Mouse (Mus musculus): ENCODE data around the gene Acoxl. TPM values are rescaled to one million over a fixed set of nuclear protein-coding genes. Genes with fewer than 3 reads are reported as not detected.

Acoxl gene
- polyA plus RNA-seq, 1 experiment = not detected

GRCm38 (mm10) chr2:127864381-127864780 lies 25.7 kb downstream of the Acoxl start:
- Histone ChIP-seq H3K4me1 (ENCODE audit: control insufficient read depth, insufficient read depth, low read length) (no peaks in the 10 kb centered on the region), H3K27me3 (ENCODE audit: control insufficient read depth, insufficient read depth, low read length) (no peaks in the 10 kb centered on the region), H3K4me3 (replicated peaks; ENCODE audit: insufficient read depth, low read depth, low read length) (no peak overlapping the region), H3K27ac (ENCODE audit: insufficient read depth, low read length) (no peak overlapping the region)
- TF ChIP-seq CTCF (IDR thresholded peaks at IDR 0.05; ENCODE audit: borderline replicate concordance, insufficient read depth, low read depth, low read length) = no peak
- no peak for TF ChIP-seq POLR2A (IDR thresholded peaks at IDR 0.05; ENCODE audit: borderline replicate concordance, insufficient read depth, low read length)
- 83% methylated on average over 4 of the region's 4 CpGs for WGBS
- no peak for DNase-seq

- DNase-seq = no peak
- H3K4me3 ChIP-seq (replicated peaks; ENCODE audit: insufficient read depth, low read depth, low read length) = no peak overlapping the region
- TF ChIP-seq CTCF (IDR thresholded peaks at IDR 0.05; ENCODE audit: borderline replicate concordance, insufficient read depth, low read depth, low read length) = no peak
- TF ChIP-seq POLR2A (IDR thresholded peaks at IDR 0.05; ENCODE audit: borderline replicate concordance, insufficient read depth, low read length) = no peak
- WGBS = 91% methylated on average over 5 of the region's 5 CpGs
- H3K27ac ChIP-seq (ENCODE audit: insufficient read depth, low read length) = no peak overlapping the region
- H3K4me1 ChIP-seq (ENCODE audit: control insufficient read depth, insufficient read depth, low read length) = no peaks in the 10 kb centered on the region
- H3K27me3 ChIP-seq (ENCODE audit: control insufficient read depth, insufficient read depth, low read length) = no peaks in the 10 kb centered on the region
Measured at GRCm38 (mm10) chr2:127881063-127881462, 42.4 kb downstream of the Acoxl start.

- WGBS = 4% methylated on average over 6 of the region's 6 CpGs
- DNase-seq = peak; percentile 65 to 86
- peak; percentile 97 for TF ChIP-seq CTCF (IDR thresholded peaks at IDR 0.05; ENCODE audit: borderline replicate concordance, insufficient read depth, low read depth, low read length)
- no peak for TF ChIP-seq POLR2A (IDR thresholded peaks at IDR 0.05; ENCODE audit: borderline replicate concordance, insufficient read depth, low read length)
- Histone ChIP-seq H3K4me1 (ENCODE audit: control insufficient read depth, insufficient read depth, low read length) (no peaks in the 10 kb centered on the region), H3K27ac (ENCODE audit: insufficient read depth, low read length) (no peak overlapping the region), H3K4me3 (replicated peaks; ENCODE audit: insufficient read depth, low read depth, low read length) (no peak overlapping the region), H3K27me3 (ENCODE audit: control insufficient read depth, insufficient read depth, low read length) (no peaks in the 10 kb centered on the region)
Measured at GRCm38 (mm10) chr2:127889432-127889831, 50.8 kb downstream of the Acoxl start.

- H3K4me3 ChIP-seq (replicated peaks; ENCODE audit: insufficient read depth, low read depth, low read length) = no peak overlapping the region
- TF ChIP-seq CTCF (IDR thresholded peaks at IDR 0.05; ENCODE audit: borderline replicate concordance, insufficient read depth, low read depth, low read length) (no peak), POLR2A (IDR thresholded peaks at IDR 0.05; ENCODE audit: borderline replicate concordance, insufficient read depth, low read length) (no peak)
- H3K4me1 ChIP-seq (ENCODE audit: control insufficient read depth, insufficient read depth, low read length) = no peaks in the 10 kb centered on the region
- WGBS = 92% methylated on average over 5 of the region's 5 CpGs
- H3K27ac ChIP-seq (ENCODE audit: insufficient read depth, low read length) = no peak overlapping the region
- DNase-seq = no peak
- no peaks in the 10 kb centered on the region for H3K27me3 ChIP-seq (ENCODE audit: control insufficient read depth, insufficient read depth, low read length)
Measured at GRCm38 (mm10) chr2:127889979-127890378, 51.3 kb downstream of the Acoxl start.

- TF ChIP-seq POLR2A (IDR thresholded peaks at IDR 0.05; ENCODE audit: borderline replicate concordance, insufficient read depth, low read length) (no peak), CTCF (IDR thresholded peaks at IDR 0.05; ENCODE audit: borderline replicate concordance, insufficient read depth, low read depth, low read length) (no peak)
- peak in 1 of 2 experiments; percentile 9 for DNase-seq
- Histone ChIP-seq H3K27ac (ENCODE audit: insufficient read depth, low read length) (no peak overlapping the region), H3K27me3 (ENCODE audit: control insufficient read depth, insufficient read depth, low read length) (no peaks in the 10 kb centered on the region), H3K4me1 (ENCODE audit: control insufficient read depth, insufficient read depth, low read length) (no peaks in the 10 kb centered on the region), H3K4me3 (replicated peaks; ENCODE audit: insufficient read depth, low read depth, low read length) (no peak overlapping the region)
- WGBS = 69% methylated on average over 8 of the region's 8 CpGs
Measured at GRCm38 (mm10) chr2:127890526-127890925, 51.9 kb downstream of the Acoxl start.

- no peaks in the 10 kb centered on the region for H3K27me3 ChIP-seq (ENCODE audit: control insufficient read depth, insufficient read depth, low read length)
- no peak for DNase-seq
- no peak overlapping the region for H3K27ac ChIP-seq (ENCODE audit: insufficient read depth, low read length)
- no peak for TF ChIP-seq POLR2A (IDR thresholded peaks at IDR 0.05; ENCODE audit: borderline replicate concordance, insufficient read depth, low read length)
- TF ChIP-seq CTCF (IDR thresholded peaks at IDR 0.05; ENCODE audit: borderline replicate concordance, insufficient read depth, low read depth, low read length) = no peak
- WGBS = 82% methylated on average over 3 of the region's 3 CpGs
- no peak overlapping the region for H3K4me3 ChIP-seq (replicated peaks; ENCODE audit: insufficient read depth, low read depth, low read length)
- H3K4me1 ChIP-seq (ENCODE audit: control insufficient read depth, insufficient read depth, low read length) = no peaks in the 10 kb centered on the region
Measured at GRCm38 (mm10) chr2:127891056-127891455, 52.4 kb downstream of the Acoxl start.

GRCm38 (mm10) chr2:127894890-127895289 lies 56.2 kb downstream of the Acoxl start:
- WGBS = 20% methylated on average over 6 of the region's 6 CpGs
- no peaks in the 10 kb centered on the region for H3K4me1 ChIP-seq (ENCODE audit: control insufficient read depth, insufficient read depth, low read length)
- no peak overlapping the region for H3K4me3 ChIP-seq (replicated peaks; ENCODE audit: insufficient read depth, low read depth, low read length)
- no peaks in the 10 kb centered on the region for H3K27me3 ChIP-seq (ENCODE audit: control insufficient read depth, insufficient read depth, low read length)
- no peak for TF ChIP-seq CTCF (IDR thresholded peaks at IDR 0.05; ENCODE audit: borderline replicate concordance, insufficient read depth, low read depth, low read length)
- TF ChIP-seq POLR2A (IDR thresholded peaks at IDR 0.05; ENCODE audit: borderline replicate concordance, insufficient read depth, low read length) = no peak
- no peak for DNase-seq
- no peak overlapping the region for H3K27ac ChIP-seq (ENCODE audit: insufficient read depth, low read length)

GRCm38 (mm10) chr2:127897718-127898117 lies 59.0 kb downstream of the Acoxl start:
- WGBS = 59% methylated on average over 5 of the region's 5 CpGs
- Histone ChIP-seq H3K4me3 (replicated peaks; ENCODE audit: insufficient read depth, low read depth, low read length) (no peak overlapping the region), H3K27ac (ENCODE audit: insufficient read depth, low read length) (no peak overlapping the region), H3K27me3 (ENCODE audit: control insufficient read depth, insufficient read depth, low read length) (no peaks in the 10 kb centered on the region), H3K4me1 (ENCODE audit: control insufficient read depth, insufficient read depth, low read length) (no peaks in the 10 kb centered on the region)
- no peak for TF ChIP-seq POLR2A (IDR thresholded peaks at IDR 0.05; ENCODE audit: borderline replicate concordance, insufficient read depth, low read length)
- no peak for TF ChIP-seq CTCF (IDR thresholded peaks at IDR 0.05; ENCODE audit: borderline replicate concordance, insufficient read depth, low read depth, low read length)
- DNase-seq = peak in 1 of 2 experiments; percentile 9
